Mouse (Mus musculus): ENCODE measurements around the gene Akr1b8.
"Not testable (repeated sequence)": the region's sequence is repeated elsewhere in the genome, so short reads cannot be mapped to it uniquely, and the experiment has no call there.

Gene Akr1b8

GRCm38 (mm10) chr6:34350037-34350699 lies 3.8 kb upstream of the Akr1b8 start:
- DNase-seq (ENCODE audit: low spot score in 2 of 2), result no peak

GRCm38 (mm10) chr6:34351481-34351880 lies 2.4 kb upstream of the Akr1b8 start:
- not testable (repeated sequence) for DNase-seq (ENCODE audit: low spot score in 2 of 2)

GRCm38 (mm10) chr6:34352401-34352800 lies 1.5 kb upstream of the Akr1b8 start:
- no peak for DNase-seq (ENCODE audit: low spot score in 2 of 2)

- DNase-seq (ENCODE audit: low spot score in 2 of 2), result no peak
These were observed 732 bp downstream of the Akr1b8 start for GRCm38 (mm10) chr6:34354354-34355348.

- DNase-seq (ENCODE audit: low spot score in 2 of 2), result no peak
These were observed 1.4 kb downstream of the Akr1b8 start for GRCm38 (mm10) chr6:34355349-34355747.

- DNase-seq (ENCODE audit: low spot score in 2 of 2), result no peak
These were observed 1.9 kb downstream of the Akr1b8 start for GRCm38 (mm10) chr6:34355841-34356240.

GRCm38 (mm10) chr6:34364217-34365136 lies 10.6 kb downstream of the Akr1b8 start:
- no peak for DNase-seq (ENCODE audit: low spot score in 2 of 2)

- DNase-seq (ENCODE audit: low spot score in 2 of 2), result no peak
These were observed 14.1 kb downstream of the Akr1b8 start for GRCm38 (mm10) chr6:34367998-34368397.

- DNase-seq (ENCODE audit: low spot score in 2 of 2), result no peak
These were observed 16.2 kb downstream of the Akr1b8 start for GRCm38 (mm10) chr6:34370081-34370480.

- DNase-seq (ENCODE audit: low spot score in 2 of 2), result peak; percentile 86 to 90
These were observed 17.9 kb downstream of the Akr1b8 start for GRCm38 (mm10) chr6:34371700-34372351.

- no peak for DNase-seq (ENCODE audit: low spot score in 2 of 2)
These were observed 19.9 kb downstream of the Akr1b8 start for GRCm38 (mm10) chr6:34373841-34374240.

- not testable (repeated sequence) for DNase-seq (ENCODE audit: low spot score in 2 of 2)
These were observed 22.0 kb downstream of the Akr1b8 start for GRCm38 (mm10) chr6:34375888-34376287.

- DNase-seq (ENCODE audit: low spot score in 2 of 2), result no peak
These were observed 29.5 kb downstream of the Akr1b8 start for GRCm38 (mm10) chr6:34383401-34383800.

- peak; percentile 89 to 93 for DNase-seq (ENCODE audit: low spot score in 2 of 2)
These were observed 30.3 kb downstream of the Akr1b8 start, which contains the start of gene Akr1b10 for GRCm38 (mm10) chr6:34384110-34384661. Gene Akr1b10 (plus strand): TSS chr6:34384218.

GRCm38 (mm10) chr6:34384701-34385370 lies 30.9 kb downstream of the Akr1b8 start:
- peak; percentile 40 to 43 for DNase-seq (ENCODE audit: low spot score in 2 of 2)

GRCm38 (mm10) chr6:34388420-34389156 lies 34.7 kb downstream of the Akr1b8 start:
- DNase-seq (ENCODE audit: low spot score in 2 of 2), result no peak

- no peak for DNase-seq (ENCODE audit: low spot score in 2 of 2)
These were observed 42.0 kb downstream of the Akr1b8 start for GRCm38 (mm10) chr6:34395897-34396296.

GRCm38 (mm10) chr6:34398431-34398830 lies 44.5 kb downstream of the Akr1b8 start:
- DNase-seq (ENCODE audit: low spot score in 2 of 2), result no peak

GRCm38 (mm10) chr6:34399606-34400220 lies 45.8 kb downstream of the Akr1b8 start:
- DNase-seq (ENCODE audit: low spot score in 2 of 2), result no peak
